Mouse (Mus musculus): ENCODE results near the gene Olfr917. TPM values are rescaled to one million over a fixed set of nuclear protein-coding genes. Genes with fewer than 3 reads are reported as not detected.

Olfr917 gene
- polyA plus RNA-seq (2014; fragmentation: Nextera tagmentation; extraction: Ambion mirVana), result not detected in 2 replicates

- no peaks in the 10 kb centered on the region for H3K36me3 ChIP-seq (ENCODE audit: control insufficient read depth, insufficient read depth, low read length)
- H3K4me3 ChIP-seq (ENCODE audit: low read depth, low read length), result no peak within 1 kb of the TSS
- no peaks in the 10 kb centered on the region for H3K9me3 ChIP-seq (replicated peaks; ENCODE audit: control insufficient read depth, low read length)
- no peak within 1 kb of the TSS for H3K27ac ChIP-seq (ENCODE audit: low read depth, low read length)
- H3K9ac ChIP-seq (ENCODE audit: low read length), result no peak within 1 kb of the TSS
- no peaks in the 10 kb centered on the region for H3K27me3 ChIP-seq (replicated peaks; ENCODE audit: control insufficient read depth, insufficient read depth, low read length)
- no peak within 1 kb of the TSS for H3K4me2 ChIP-seq (ENCODE audit: low read length)
- DNase-seq (ENCODE audit: low spot score) (no peak), ATAC-seq (no peak)
- no peaks in the 10 kb centered on the region for H3K4me1 ChIP-seq (ENCODE audit: control insufficient read depth, insufficient read depth, low read length)
- 84% methylated on average over 1 of the region's 1 CpGs for WGBS
These were observed at the start of gene Olfr917 for GRCm38 (mm10) chr9:38665742-38666141. Gene Olfr917, minus strand, starts transcription at chr9:38665842.

GRCm38 (mm10) chr9:38674501-38674900 is 8.9 kb upstream of the Olfr917 start, which contains the start of gene Olfr918:
Gene Olfr918, minus strand, starts transcription at chr9:38674601.
- H3K4me2 ChIP-seq (ENCODE audit: low read length), result no peak within 1 kb of the TSS
- WGBS, result 89% methylated on average over 2 of the region's 2 CpGs
- H3K4me1 ChIP-seq (ENCODE audit: control insufficient read depth, insufficient read depth, low read length), result no peaks in the 10 kb centered on the region
- no peak within 1 kb of the TSS for H3K4me3 ChIP-seq (ENCODE audit: low read depth, low read length)
- H3K9ac ChIP-seq (ENCODE audit: low read length), result no peak within 1 kb of the TSS
- H3K27me3 ChIP-seq (replicated peaks; ENCODE audit: control insufficient read depth, insufficient read depth, low read length), result no peaks in the 10 kb centered on the region
- no peaks in the 10 kb centered on the region for H3K9me3 ChIP-seq (replicated peaks; ENCODE audit: control insufficient read depth, low read length)
- no peak within 1 kb of the TSS for H3K27ac ChIP-seq (ENCODE audit: low read depth, low read length)
- no peaks in the 10 kb centered on the region for H3K36me3 ChIP-seq (ENCODE audit: control insufficient read depth, insufficient read depth, low read length)
- DNase-seq (ENCODE audit: low spot score) (no peak), ATAC-seq (no peak)

- Histone ChIP-seq H3K4me2 (ENCODE audit: low read length) (no peak overlapping the region), H3K27me3 (replicated peaks; ENCODE audit: control insufficient read depth, insufficient read depth, low read length) (no peaks in the 10 kb centered on the region), H3K4me3 (ENCODE audit: low read depth, low read length) (no peak overlapping the region), H3K27ac (ENCODE audit: low read depth, low read length) (no peak overlapping the region), H3K9ac (ENCODE audit: low read length) (no peak overlapping the region), H3K36me3 (ENCODE audit: control insufficient read depth, insufficient read depth, low read length) (no peaks in the 10 kb centered on the region), H3K4me1 (ENCODE audit: control insufficient read depth, insufficient read depth, low read length) (no peaks in the 10 kb centered on the region), H3K9me3 (replicated peaks; ENCODE audit: control insufficient read depth, low read length) (no peaks in the 10 kb centered on the region)
- ATAC-seq (no peak), DNase-seq (ENCODE audit: low spot score) (no peak)
- WGBS, result 84% methylated on average over 2 of the region's 2 CpGs
These were observed 7.2 kb upstream of the Olfr917 start for GRCm38 (mm10) chr9:38672887-38673286.

GRCm38 (mm10) chr9:38659775-38660174 is 5.9 kb downstream of the Olfr917 start, which contains the start of gene Olfr916:
Gene Olfr916, minus strand, starts transcription at chr9:38659875.
- Histone ChIP-seq H3K9ac (ENCODE audit: low read length) (no peak within 1 kb of the TSS), H3K4me2 (ENCODE audit: low read length) (no peak within 1 kb of the TSS), H3K4me3 (ENCODE audit: low read depth, low read length) (no peak within 1 kb of the TSS), H3K27me3 (replicated peaks; ENCODE audit: control insufficient read depth, insufficient read depth, low read length) (no peaks in the 10 kb centered on the region), H3K9me3 (replicated peaks; ENCODE audit: control insufficient read depth, low read length) (no peaks in the 10 kb centered on the region), H3K36me3 (ENCODE audit: control insufficient read depth, insufficient read depth, low read length) (no peaks in the 10 kb centered on the region), H3K27ac (ENCODE audit: low read depth, low read length) (no peak within 1 kb of the TSS), H3K4me1 (ENCODE audit: control insufficient read depth, insufficient read depth, low read length) (no peaks in the 10 kb centered on the region)
- 64% methylated on average over 1 of the region's 1 CpGs for WGBS
- DNase-seq (ENCODE audit: low spot score), result no peak
- ATAC-seq, result no peak

- Histone ChIP-seq H3K4me1 (ENCODE audit: control insufficient read depth, insufficient read depth, low read length) (no peaks in the 10 kb centered on the region), H3K27ac (ENCODE audit: low read depth, low read length) (no peak overlapping the region), H3K27me3 (replicated peaks; ENCODE audit: control insufficient read depth, insufficient read depth, low read length) (no peaks in the 10 kb centered on the region), H3K4me3 (ENCODE audit: low read depth, low read length) (no peak overlapping the region), H3K4me2 (ENCODE audit: low read length) (no peak overlapping the region), H3K9ac (ENCODE audit: low read length) (no peak overlapping the region), H3K9me3 (replicated peaks; ENCODE audit: control insufficient read depth, low read length) (no peaks in the 10 kb centered on the region), H3K36me3 (ENCODE audit: control insufficient read depth, insufficient read depth, low read length) (no peaks in the 10 kb centered on the region)
- no peak for ATAC-seq
- DNase-seq (ENCODE audit: low spot score), result no peak
- 77% methylated on average over 4 of the region's 4 CpGs for WGBS
These were observed 33.2 kb downstream of the Olfr917 start for GRCm38 (mm10) chr9:38632406-38632805.

Other genes starting within 250 kb of the Olfr917 start
- not detected in 2 replicates for gene Olfr901, start 236.4 kb downstream of the Olfr917 start, polyA plus RNA-seq (2014; fragmentation: Nextera tagmentation; extraction: Ambion mirVana)
- not detected in 2 replicates for gene Olfr902, start 218.2 kb downstream of the Olfr917 start, polyA plus RNA-seq (2014; fragmentation: Nextera tagmentation; extraction: Ambion mirVana)
- gene Olfr904, start 202.7 kb downstream of the Olfr917 start, polyA plus RNA-seq (2014; fragmentation: Nextera tagmentation; extraction: Ambion mirVana), result not detected in 2 replicates
- not detected in 2 replicates for gene Olfr905, start 194.7 kb downstream of the Olfr917 start, polyA plus RNA-seq (2014; fragmentation: Nextera tagmentation; extraction: Ambion mirVana)
- not detected in 2 replicates for gene Olfr906, start 178.8 kb downstream of the Olfr917 start, polyA plus RNA-seq (2014; fragmentation: Nextera tagmentation; extraction: Ambion mirVana)
- not detected in 2 replicates for gene Olfr907, start 170.0 kb downstream of the Olfr917 start, polyA plus RNA-seq (2014; fragmentation: Nextera tagmentation; extraction: Ambion mirVana)
- not detected in 2 replicates for gene Olfr911-ps1, start 144.3 kb downstream of the Olfr917 start, polyA plus RNA-seq (2014; fragmentation: Nextera tagmentation; extraction: Ambion mirVana)
- not detected in 2 replicates for gene Olfr910, start 128.0 kb downstream of the Olfr917 start, polyA plus RNA-seq (2014; fragmentation: Nextera tagmentation; extraction: Ambion mirVana)
- not detected in 2 replicates for gene Olfr912, start 85.7 kb downstream of the Olfr917 start, polyA plus RNA-seq (2014; fragmentation: Nextera tagmentation; extraction: Ambion mirVana)
- not detected in 2 replicates for gene Olfr913, start 73.1 kb downstream of the Olfr917 start, polyA plus RNA-seq (2014; fragmentation: Nextera tagmentation; extraction: Ambion mirVana)
- not detected in 2 replicates for gene Olfr914, start 60.7 kb downstream of the Olfr917 start, polyA plus RNA-seq (2014; fragmentation: Nextera tagmentation; extraction: Ambion mirVana)
- not detected in 2 replicates for gene Olfr916, start 6.0 kb downstream of the Olfr917 start, polyA plus RNA-seq (2014; fragmentation: Nextera tagmentation; extraction: Ambion mirVana)
- gene Olfr918, start 8.8 kb upstream of the Olfr917 start, polyA plus RNA-seq (2014; fragmentation: Nextera tagmentation; extraction: Ambion mirVana), result not detected in 2 replicates
- gene Olfr919, start 37.8 kb upstream of the Olfr917 start, polyA plus RNA-seq (2014; fragmentation: Nextera tagmentation; extraction: Ambion mirVana), result not detected in 2 replicates
- gene Vwa5a, start 52.4 kb upstream of the Olfr917 start, polyA plus RNA-seq (2014; fragmentation: Nextera tagmentation; extraction: Ambion mirVana), result 6.9 and 7.3 TPM in 2 replicates
- not detected in 2 replicates for gene Olfr920, start 86.5 kb upstream of the Olfr917 start, polyA plus RNA-seq (2014; fragmentation: Nextera tagmentation; extraction: Ambion mirVana)
- gene Olfr921, start 107.2 kb upstream of the Olfr917 start, polyA plus RNA-seq (2014; fragmentation: Nextera tagmentation; extraction: Ambion mirVana), result not detected in 2 replicates
- gene Olfr922, start 148.8 kb upstream of the Olfr917 start, polyA plus RNA-seq (2014; fragmentation: Nextera tagmentation; extraction: Ambion mirVana), result not detected in 2 replicates
- gene Olfr923, start 160.7 kb upstream of the Olfr917 start, polyA plus RNA-seq (2014; fragmentation: Nextera tagmentation; extraction: Ambion mirVana), result not detected in 2 replicates
- not detected in 2 replicates for gene Olfr924, start 178.6 kb upstream of the Olfr917 start, polyA plus RNA-seq (2014; fragmentation: Nextera tagmentation; extraction: Ambion mirVana)
- not detected in 2 replicates for gene Olfr26, start 189.2 kb upstream of the Olfr917 start, polyA plus RNA-seq (2014; fragmentation: Nextera tagmentation; extraction: Ambion mirVana)
- gene Olfr926, start 211.3 kb upstream of the Olfr917 start, polyA plus RNA-seq (2014; fragmentation: Nextera tagmentation; extraction: Ambion mirVana), result not detected in 2 replicates

Measured in forebrain, embryonic 14.5 days (tissue).